Mouse (Mus musculus) midbrain, embryonic 12.5 days (tissue): Measurements from ENCODE around the gene Zfp622. TPM values are rescaled to one million over a fixed set of nuclear protein-coding genes. Genes with fewer than 3 reads are reported as not detected.

Experiments used
- ATAC-seq: fragments of 200-750 bp; cut with Nextera tagmentation; 2 replicates; pipeline ENCODE4 v1.8.0; 2017; ENCODE audit warnings: low read depth, moderate TSS enrichment, moderate library complexity; ENCODE audit not compliant: low FRiP score
- H3K27ac ChIP-seq: fragments of 300-500 bp; sonication (generic); replicated peaks from 2 replicates; pipeline ENCODE4 v1.5.1; 2016; ENCODE audit warnings: mild to moderate bottlenecking
- H3K27me3 ChIP-seq: fragments of 300-500 bp; sonication (generic); 2 replicates; pipeline ENCODE4 v1.6.1; 2016; ENCODE audit warnings: mild to moderate bottlenecking
- H3K36me3 ChIP-seq: fragments of 300-500 bp; sonication (generic); 2 replicates; pipeline ENCODE4 v1.6.1; 2016
- H3K4me1 ChIP-seq: fragments of 300-500 bp; sonication (generic); 2 replicates; pipeline ENCODE4 v1.6.1; 2016
- H3K4me2 ChIP-seq: fragments of 300-500 bp; sonication (generic); replicated peaks from 2 replicates; pipeline ENCODE4 v1.6.1; 2016; ENCODE audit warnings: mild to moderate bottlenecking, moderate library complexity
- H3K4me3 ChIP-seq: fragments of 300-500 bp; sonication (generic); 2 replicates; pipeline ENCODE4 v1.5.1; 2016; ENCODE audit warnings: mild to moderate bottlenecking
- H3K9ac ChIP-seq: fragments of 300-500 bp; sonication (generic); replicated peaks from 2 replicates; pipeline ENCODE4 v1.6.1; 2016; ENCODE audit warnings: mild to moderate bottlenecking, moderate library complexity
- H3K9me3 ChIP-seq: fragments of 300-500 bp; sonication (generic); 2 replicates; pipeline ENCODE4 v1.6.1; 2016; ENCODE audit warnings: mild to moderate bottlenecking
- WGBS: fragments of 180-500 bp; shearing (Covaris S2); methylation state at CpG from one replicate; pipeline ENCODE4 v1.1.7; 2016; 5-methylcytosine and 5-hydroxymethylcytosine counted together
- polyA plus RNA-seq: library from polyadenylated mRNA; unstranded; fragments of >200 nt; fragmentation: Nextera tagmentation; extraction: Ambion mirVana; gene quantifications from 2 replicates; pipeline ENCODE4 v1.2.1, GENCODE M21; 2016

The Zfp622 gene
- polyA plus RNA-seq = 35.3 and 40.5 TPM in 2 replicates

- under 1% methylated on average over 57 of the region's 57 CpGs for WGBS
- H3K4me2 ChIP-seq = peak within 1 kb of the TSS; percentile 97
- peak within 1 kb of the TSS; percentile 87 for H3K27ac ChIP-seq
- peak within 1 kb of the TSS; percentile 99 for H3K4me3 ChIP-seq
- no peaks in the 10 kb centered on the region for H3K9me3 ChIP-seq
- peak; percentile 97 for ATAC-seq
- H3K4me1 ChIP-seq = peaks cover 15% of the 10 kb centered on the region
- H3K36me3 ChIP-seq = peaks cover 20% of the 10 kb centered on the region
- no peaks in the 10 kb centered on the region for H3K27me3 ChIP-seq
- peak within 1 kb of the TSS; percentile 85 for H3K9ac ChIP-seq
Measured at GRCm38 (mm10) chr15:25984067-25984733, at the start of gene Zfp622. Gene Zfp622, plus strand, starts transcription at chr15:25984366.

GRCm38 (mm10) chr15:25934411-25934810, 49.8 kb upstream of the Zfp622 start:
- Histone ChIP-seq H3K9me3 (no peaks in the 10 kb centered on the region), H3K4me3 (no peak overlapping the region), H3K36me3 (no peaks in the 10 kb centered on the region), H3K27me3 (no peaks in the 10 kb centered on the region), H3K9ac (no peak overlapping the region), H3K4me2 (no peak overlapping the region), H3K4me1 (peaks cover 5% of the 10 kb centered on the region; the same call in 1 of the 2 replicates), H3K27ac (no peak overlapping the region)
- ATAC-seq = no peak
- WGBS = 73% methylated on average over 7 of the region's 7 CpGs

- Histone ChIP-seq H3K9ac (no peak overlapping the region), H3K4me1 (0 out of 2 replicates have a peak, but pooled peaks cover 6% of the 10 kb centered on the region), H3K4me3 (no peak overlapping the region), H3K9me3 (no peaks in the 10 kb centered on the region), H3K27me3 (no peaks in the 10 kb centered on the region), H3K27ac (no peak overlapping the region), H3K36me3 (no peaks in the 10 kb centered on the region), H3K4me2 (no peak overlapping the region)
- no peak for ATAC-seq
- WGBS = 89% methylated on average over 7 of the region's 7 CpGs
Measured at GRCm38 (mm10) chr15:25938496-25938895, 45.7 kb upstream of the Zfp622 start.

- Histone ChIP-seq H3K36me3 (no peaks in the 10 kb centered on the region), H3K27me3 (no peaks in the 10 kb centered on the region), H3K9me3 (no peaks in the 10 kb centered on the region), H3K9ac (0 out of 2 replicates have a peak overlapping the region, but pooled peaks have one; percentile 6), H3K27ac (no peak overlapping the region), H3K4me1 (0 out of 2 replicates have a peak, but pooled peaks cover 6% of the 10 kb centered on the region), H3K4me2 (peak overlapping the region; percentile 16; the same call in 1 of the 2 replicates), H3K4me3 (no peak overlapping the region)
- ATAC-seq = no peak
- WGBS = 40% methylated on average over 24 of the region's 24 CpGs
Measured at GRCm38 (mm10) chr15:25940397-25941377, 43.5 kb upstream of the Zfp622 start.

GRCm38 (mm10) chr15:25941514-25941913, 42.7 kb upstream of the Zfp622 start:
- no peak overlapping the region for H3K4me3 ChIP-seq
- no peaks in the 10 kb centered on the region for H3K9me3 ChIP-seq
- no peak overlapping the region for H3K9ac ChIP-seq
- no peak overlapping the region for H3K27ac ChIP-seq
- no peak for ATAC-seq
- 0 out of 2 replicates have a peak, but pooled peaks cover 6% of the 10 kb centered on the region for H3K4me1 ChIP-seq
- no peaks in the 10 kb centered on the region for H3K36me3 ChIP-seq
- no peak overlapping the region for H3K4me2 ChIP-seq
- H3K27me3 ChIP-seq = no peaks in the 10 kb centered on the region
- 89% methylated on average over 11 of the region's 11 CpGs for WGBS

- H3K27ac ChIP-seq = no peak overlapping the region
- no peaks in the 10 kb centered on the region for H3K9me3 ChIP-seq
- ATAC-seq = no peak
- no peaks in the 10 kb centered on the region for H3K27me3 ChIP-seq
- no peak overlapping the region for H3K9ac ChIP-seq
- 0 out of 2 replicates have a peak, but pooled peaks cover 6% of the 10 kb centered on the region for H3K4me1 ChIP-seq
- H3K4me2 ChIP-seq = no peak overlapping the region
- 45% methylated on average over 4 of the region's 4 CpGs for WGBS
- no peaks in the 10 kb centered on the region for H3K36me3 ChIP-seq
- H3K4me3 ChIP-seq = no peak overlapping the region
Measured at GRCm38 (mm10) chr15:25942415-25942814, 41.8 kb upstream of the Zfp622 start.

GRCm38 (mm10) chr15:25943386-25944137, 40.6 kb upstream of the Zfp622 start:
- Histone ChIP-seq H3K27me3 (no peaks in the 10 kb centered on the region), H3K27ac (no peak overlapping the region), H3K36me3 (no peaks in the 10 kb centered on the region), H3K4me3 (no peak overlapping the region), H3K4me1 (peaks cover 8% of the 10 kb centered on the region; the same call in 1 of the 2 replicates), H3K9ac (no peak overlapping the region), H3K9me3 (no peaks in the 10 kb centered on the region), H3K4me2 (no peak overlapping the region)
- WGBS = 89% methylated on average over 15 of the region's 15 CpGs
- no peak for ATAC-seq

GRCm38 (mm10) chr15:25945224-25945623, 38.9 kb upstream of the Zfp622 start:
- H3K4me1 ChIP-seq = peaks cover 8% of the 10 kb centered on the region; the same call in 1 of the 2 replicates
- no peaks in the 10 kb centered on the region for H3K36me3 ChIP-seq
- 83% methylated on average over 8 of the region's 8 CpGs for WGBS
- H3K27ac ChIP-seq = no peak overlapping the region
- H3K9me3 ChIP-seq = no peaks in the 10 kb centered on the region
- no peaks in the 10 kb centered on the region for H3K27me3 ChIP-seq
- H3K4me2 ChIP-seq = no peak overlapping the region
- no peak overlapping the region for H3K4me3 ChIP-seq
- ATAC-seq = no peak
- H3K9ac ChIP-seq = no peak overlapping the region

GRCm38 (mm10) chr15:25946482-25946881, 37.7 kb upstream of the Zfp622 start:
- Histone ChIP-seq H3K27me3 (no peaks in the 10 kb centered on the region), H3K4me3 (no peak overlapping the region), H3K9me3 (no peaks in the 10 kb centered on the region), H3K4me1 (peaks cover 2% of the 10 kb centered on the region; the same call in 1 of the 2 replicates), H3K36me3 (no peaks in the 10 kb centered on the region), H3K9ac (no peak overlapping the region), H3K27ac (no peak overlapping the region), H3K4me2 (no peak overlapping the region)
- 92% methylated on average over 7 of the region's 7 CpGs for WGBS
- ATAC-seq = no peak

- Histone ChIP-seq H3K27ac (no peak overlapping the region), H3K4me3 (no peak overlapping the region), H3K36me3 (no peaks in the 10 kb centered on the region), H3K27me3 (no peaks in the 10 kb centered on the region), H3K9me3 (no peaks in the 10 kb centered on the region), H3K9ac (no peak overlapping the region), H3K4me2 (no peak overlapping the region), H3K4me1 (peaks cover 2% of the 10 kb centered on the region; the same call in 1 of the 2 replicates)
- WGBS = 85% methylated on average over 8 of the region's 8 CpGs
- no peak for ATAC-seq
Measured at GRCm38 (mm10) chr15:25947383-25947782, 36.8 kb upstream of the Zfp622 start.
